Mouse (Mus musculus) midbrain, embryonic 16.5 days (tissue): ENCODE results near the gene Gm42878. TPM values are rescaled to one million over a fixed set of nuclear protein-coding genes. Genes with fewer than 3 reads are reported as not detected.

Source experiments
- ATAC-seq: fragments of 200-750 bp; cut with Nextera tagmentation; 2 replicates; pipeline ENCODE4 v1.8.0; 2017; ENCODE audit warnings: moderate TSS enrichment
- H3K27ac ChIP-seq: fragments of 300-500 bp; sonication (generic); 2 replicates; pipeline ENCODE4 v1.5.1; 2014; ENCODE audit warnings: mild to moderate bottlenecking, low read length, mixed read lengths
- H3K27me3 ChIP-seq: fragments of 300-500 bp; sonication (generic); 2 replicates; pipeline ENCODE4 v1.6.1; 2014; ENCODE audit warnings: low read depth, low read length, mixed read lengths; ENCODE audit not compliant: control insufficient read depth, insufficient read depth
- H3K36me3 ChIP-seq: fragments of 300-500 bp; sonication (generic); 2 replicates; pipeline ENCODE4 v1.6.1; 2014; ENCODE audit warnings: mild to moderate bottlenecking, low read length, moderate library complexity, mixed read lengths; ENCODE audit not compliant: control insufficient read depth, insufficient read depth
- H3K4me1 ChIP-seq: fragments of 300-500 bp; sonication (generic); 2 replicates; pipeline ENCODE4 v1.6.1; 2014; ENCODE audit warnings: mild to moderate bottlenecking, low read length, mixed read lengths; ENCODE audit not compliant: control insufficient read depth, insufficient read depth
- H3K4me2 ChIP-seq: fragments of 300-500 bp; sonication (generic); 2 replicates; pipeline ENCODE4 v1.6.1; 2014; ENCODE audit warnings: mild to moderate bottlenecking, low read length, mixed read lengths
- H3K4me3 ChIP-seq: fragments of 300-500 bp; sonication (generic); 2 replicates; pipeline ENCODE4 v1.5.1; 2014; ENCODE audit warnings: low read depth, mild to moderate bottlenecking, low read length, moderate library complexity, mixed read lengths
- H3K9ac ChIP-seq: fragments of 300-500 bp; sonication (generic); 2 replicates; pipeline ENCODE4 v1.6.1; 2014; ENCODE audit warnings: low read depth, low read length, mixed read lengths
- H3K9me3 ChIP-seq: fragments of 300-500 bp; sonication (generic); replicated peaks from 2 replicates; pipeline ENCODE4 v1.6.1; 2014; ENCODE audit warnings: mild to moderate bottlenecking, low read length, mixed read lengths; ENCODE audit not compliant: control insufficient read depth, poor library complexity, severe bottlenecking
- WGBS: fragments of 180-500 bp; shearing (Covaris S2); extraction: QIAGEN DNeasy Blood & Tissue Kit; methylation state at CpG from one replicate; pipeline ENCODE4 v1.1.7; 2014; 5-methylcytosine and 5-hydroxymethylcytosine counted together
- polyA plus RNA-seq: library from polyadenylated mRNA; unstranded; fragments of >200 nt; fragmentation: Nextera tagmentation; extraction: Ambion mirVana; gene quantifications from 2 replicates; pipeline ENCODE4 v1.2.1, GENCODE M21; 2015

Gene Gm42878
- polyA plus RNA-seq: not detected in 2 replicates

DNA sequence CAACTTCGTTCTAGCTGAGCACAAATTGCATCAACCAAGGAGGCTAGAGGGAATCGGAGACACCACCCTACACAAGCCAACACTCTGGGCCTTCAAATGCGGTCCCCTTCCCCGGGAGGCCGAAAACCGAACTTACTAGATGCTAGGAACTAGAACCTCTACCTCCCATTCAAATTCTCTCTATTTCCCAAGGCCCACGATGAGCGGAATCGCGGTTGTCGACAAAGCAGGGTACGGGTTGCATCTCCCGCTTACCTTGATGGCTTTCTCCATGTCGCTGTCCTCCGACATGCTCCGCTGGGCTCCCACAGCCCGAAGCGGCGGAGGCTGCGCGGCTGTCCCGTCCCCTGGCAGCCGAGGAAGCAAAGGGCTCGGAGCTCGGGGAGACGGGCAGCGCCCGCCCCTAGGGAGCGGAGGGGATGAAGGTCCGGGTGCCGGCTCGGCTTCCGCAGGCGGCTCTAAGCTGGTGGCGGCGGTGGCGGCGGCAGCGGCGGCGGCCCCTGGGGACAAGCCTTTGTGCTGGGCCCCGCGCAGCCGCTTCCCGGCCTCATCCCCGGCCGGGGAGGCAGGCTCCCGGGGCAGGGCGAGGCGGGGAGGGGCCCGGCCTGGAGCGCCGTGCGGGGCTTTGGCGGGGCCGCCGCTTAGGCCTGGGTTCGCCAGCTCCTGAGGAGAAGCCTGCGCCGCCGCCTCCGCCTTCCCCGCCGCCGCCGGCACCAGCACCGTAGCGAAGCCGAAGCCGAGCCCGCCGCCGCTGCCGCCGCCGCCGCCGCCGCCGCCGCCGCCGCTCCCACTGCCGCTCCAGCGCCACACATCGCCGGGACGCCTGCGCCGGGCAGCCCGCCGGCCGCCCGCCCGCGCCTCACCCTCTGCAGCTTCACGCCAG is at the start of gene Gm42878, which contains the start of gene Adam1a:
TSS of gene Gm42878 (minus strand) at position 573 of the 883 bp plus-strand sequence.
TSS of gene Adam1a (minus strand) at position 573 of the 883 bp plus-strand sequence.
- H3K9me3 ChIP-seq: no peaks in the 10 kb centered on the region
- peak within 1 kb of the TSS; percentile 93 for H3K4me2 ChIP-seq
- ATAC-seq: peak; percentile 83
- peak within 1 kb of the TSS; percentile 98 for H3K27ac ChIP-seq
- peaks cover 32% of the 10 kb centered on the region for H3K4me1 ChIP-seq
- H3K4me3 ChIP-seq: peak within 1 kb of the TSS; percentile 83
- H3K36me3 ChIP-seq: no peaks in the 10 kb centered on the region
- H3K27me3 ChIP-seq: no peaks in the 10 kb centered on the region
- H3K9ac ChIP-seq: peak within 1 kb of the TSS; percentile 92
- under 1% methylated on average over 46 of the region's 97 CpGs for WGBS

- Histone ChIP-seq H3K4me2 (peak overlapping the region; percentile 90; the same call in 1 of the 2 replicates), H3K4me1 (peaks cover 16% of the 10 kb centered on the region), H3K9me3 (no peaks in the 10 kb centered on the region), H3K9ac (no peak overlapping the region), H3K36me3 (no peaks in the 10 kb centered on the region), H3K27ac (no peak overlapping the region), H3K4me3 (no peak overlapping the region), H3K27me3 (no peaks in the 10 kb centered on the region)
- WGBS: 88% methylated on average over 6 of the region's 6 CpGs
- no peak for ATAC-seq
These were observed 49.5 kb upstream of the Gm42878 start for GRCm38 (mm10) chr5:121594714-121595313.

DNA sequence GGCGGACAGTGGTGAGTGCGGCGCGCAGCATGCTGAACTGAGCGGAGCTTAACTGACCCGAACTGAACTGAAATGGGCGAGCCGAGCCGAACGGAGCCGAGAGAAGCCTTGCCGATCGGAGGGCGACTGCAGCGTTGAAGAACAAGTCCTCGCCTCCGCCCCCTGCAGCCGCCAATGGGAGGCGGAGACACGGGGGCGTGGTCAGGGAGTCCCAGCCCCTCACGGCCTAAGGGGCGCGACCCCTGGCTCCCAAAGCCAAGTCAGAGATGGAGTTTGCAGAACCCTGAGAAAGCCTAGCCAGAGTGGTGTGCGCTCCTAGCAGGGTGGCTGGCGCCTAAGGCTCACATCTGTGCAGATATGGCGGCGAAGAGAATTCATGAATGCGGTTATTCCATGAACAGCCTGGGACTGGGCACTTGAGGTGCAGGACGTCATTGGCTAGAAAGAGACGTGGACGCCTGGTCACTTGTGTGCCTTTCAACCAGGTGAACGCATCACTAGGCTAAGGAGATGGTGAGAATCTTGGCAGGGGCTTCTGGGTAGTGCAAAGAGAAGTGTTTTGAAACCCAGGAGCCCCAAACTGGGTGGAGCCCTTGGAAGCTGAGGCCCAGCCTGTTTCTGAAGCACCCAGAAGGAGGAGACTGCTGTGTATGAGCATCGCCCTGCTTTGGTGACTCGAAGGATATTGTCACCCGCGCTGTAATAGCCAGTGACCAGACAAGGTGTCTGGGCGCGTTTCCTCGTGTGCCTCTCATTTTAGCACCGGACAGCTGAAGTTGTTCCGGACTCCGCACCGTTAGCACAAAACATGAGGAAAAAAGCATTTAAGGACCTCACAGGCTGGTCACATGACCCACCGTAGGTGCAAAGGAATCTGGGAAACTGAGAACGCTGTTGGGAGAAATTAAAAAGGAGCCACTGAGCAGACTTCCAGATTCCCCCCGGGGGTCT is 48.4 kb upstream of the Gm42878 start, which contains the start of gene Aldh2:
TSS of gene Aldh2 (minus strand) at position 374 of the 951 bp plus-strand sequence.
- Histone ChIP-seq H3K4me3 (peak within 1 kb of the TSS; percentile 71), H3K4me1 (peaks cover 16% of the 10 kb centered on the region), H3K27me3 (no peaks in the 10 kb centered on the region), H3K36me3 (no peaks in the 10 kb centered on the region), H3K4me2 (peak within 1 kb of the TSS; percentile 90), H3K9ac (peak within 1 kb of the TSS; percentile 78), H3K27ac (peak within 1 kb of the TSS; percentile 74), H3K9me3 (no peaks in the 10 kb centered on the region)
- WGBS: 2% methylated on average over 47 of the region's 47 CpGs
- ATAC-seq: peak; percentile 88

DNA sequence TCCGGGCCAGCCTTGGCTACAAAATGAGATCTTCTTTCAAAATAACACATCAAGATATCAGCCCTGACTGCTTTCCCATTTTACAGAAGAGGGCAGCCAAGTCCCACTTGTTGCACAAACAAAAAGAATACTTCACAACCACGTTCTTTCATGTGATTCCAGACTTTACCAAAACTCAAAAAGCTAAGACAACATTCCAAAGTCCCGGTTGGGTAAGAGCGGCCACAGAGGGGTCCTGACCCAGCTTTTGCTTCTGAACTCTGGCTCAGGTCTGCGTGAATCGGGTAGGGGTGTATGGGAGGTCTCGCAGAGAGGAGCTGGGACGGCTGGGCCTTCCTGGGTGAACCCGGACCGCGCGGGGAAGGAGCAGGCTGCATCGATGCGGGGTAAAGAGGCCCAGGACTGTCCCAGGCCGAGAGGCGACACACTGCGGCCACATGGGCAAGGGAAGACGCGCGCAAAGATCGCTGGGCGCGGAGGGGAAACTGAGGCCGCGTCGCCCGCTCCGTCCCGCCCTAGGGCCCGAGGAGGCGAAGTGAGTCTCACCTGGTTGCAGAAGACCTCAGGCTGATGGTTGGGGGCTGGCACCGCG is 47.6 kb upstream of the Gm42878 start:
- WGBS: 3% methylated on average over 33 of the region's 33 CpGs
- Histone ChIP-seq H3K27ac (peak overlapping the region; percentile 74; the same call in 1 of the 2 replicates), H3K4me2 (peak overlapping the region; percentile 90), H3K27me3 (no peaks in the 10 kb centered on the region), H3K4me3 (peak overlapping the region; percentile 71), H3K9ac (peak overlapping the region; percentile 78), H3K36me3 (no peaks in the 10 kb centered on the region), H3K4me1 (peaks cover 16% of the 10 kb centered on the region), H3K9me3 (no peaks in the 10 kb centered on the region)
- ATAC-seq: peak; percentile 69

- H3K9ac ChIP-seq: 0 out of 2 replicates have a peak overlapping the region, but pooled peaks have one; percentile 30
- H3K9me3 ChIP-seq: no peaks in the 10 kb centered on the region
- 66% methylated on average over 11 of the region's 11 CpGs for WGBS
These were observed 47.0 kb upstream of the Gm42878 start for GRCm38 (mm10) chr5:121592064-121592815.

DNA sequence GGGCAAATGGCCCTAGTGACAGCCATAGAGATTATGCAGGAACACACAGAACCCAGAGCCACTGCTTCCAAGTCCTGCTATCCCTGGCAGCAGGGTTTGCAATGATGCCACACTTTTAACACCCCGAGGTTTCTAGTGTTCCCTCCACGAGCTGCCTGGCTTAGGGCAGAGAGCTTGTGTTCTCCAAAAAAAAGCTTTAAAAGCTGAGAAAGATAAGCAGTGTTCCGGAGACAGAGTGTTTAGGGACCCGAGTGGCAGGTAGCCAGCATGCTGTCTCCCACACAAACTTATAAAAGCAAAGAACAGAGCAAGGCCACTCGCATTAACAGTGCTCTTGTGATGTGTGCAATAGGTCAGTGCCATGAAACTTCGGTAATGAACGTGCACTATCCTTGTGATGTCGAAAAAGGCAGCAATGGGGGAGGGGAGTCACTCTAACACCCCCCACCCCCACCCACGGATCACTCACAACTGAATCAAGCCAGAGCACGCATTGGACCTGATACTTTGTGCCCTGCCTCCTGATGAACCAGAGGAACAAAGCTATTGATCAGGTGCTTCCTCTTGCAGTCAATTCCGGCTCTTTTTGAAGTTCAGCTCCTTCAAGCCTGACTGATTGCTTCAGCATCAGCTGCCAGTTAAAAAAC is 46.3 kb upstream of the Gm42878 start:
- no peak for ATAC-seq
- 74% methylated on average over 11 of the region's 11 CpGs for WGBS

More at GRCm38 (mm10) chr5:121592064-121592815, 47.0 kb upstream of the Gm42878 start:
- Histone ChIP-seq H3K4me2 (peak overlapping the region; percentile 90), H3K4me3 (peak overlapping the region; percentile 71), H3K27ac (no peak overlapping the region), H3K27me3 (no peaks in the 10 kb centered on the region), H3K4me1 (peaks cover 16% of the 10 kb centered on the region), H3K36me3 (no peaks in the 10 kb centered on the region)
- ATAC-seq: no peak

DNA sequence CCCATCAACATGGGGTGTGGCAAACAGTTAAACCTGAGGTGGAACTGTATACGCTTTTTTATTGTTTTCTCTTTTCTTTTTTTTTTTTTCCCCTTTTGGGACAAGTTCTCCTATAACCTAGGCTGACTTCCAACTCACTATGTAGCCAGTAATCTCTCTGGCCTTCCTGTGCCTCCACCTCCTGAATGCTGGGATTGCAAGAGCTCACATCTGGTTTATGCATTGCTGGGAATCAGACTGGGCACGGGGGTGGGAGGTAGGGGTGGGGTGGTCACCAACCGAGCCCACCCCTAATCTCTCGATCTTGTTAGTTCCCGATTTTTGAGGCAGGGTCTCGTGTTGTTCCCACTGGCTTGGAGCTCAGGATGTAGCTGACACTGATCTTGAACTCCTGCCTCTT is 44.6 kb upstream of the Gm42878 start:
- 88% methylated on average over 6 of the region's 6 CpGs for WGBS
- ATAC-seq: no peak
- Histone ChIP-seq H3K36me3 (no peaks in the 10 kb centered on the region), H3K27me3 (no peaks in the 10 kb centered on the region), H3K9me3 (no peaks in the 10 kb centered on the region), H3K9ac (no peak overlapping the region), H3K4me3 (no peak overlapping the region), H3K4me2 (no peak overlapping the region), H3K4me1 (peaks cover 16% of the 10 kb centered on the region), H3K27ac (no peak overlapping the region)

More for the DNA sequence above, 46.3 kb upstream of the Gm42878 start:
- H3K4me2 ChIP-seq: no peak overlapping the region; the same call in 1 of the 2 replicates
- no peak overlapping the region for H3K4me3 ChIP-seq
- H3K36me3 ChIP-seq: no peaks in the 10 kb centered on the region
- peaks cover 16% of the 10 kb centered on the region for H3K4me1 ChIP-seq
- no peaks in the 10 kb centered on the region for H3K27me3 ChIP-seq
- no peaks in the 10 kb centered on the region for H3K9me3 ChIP-seq
- H3K9ac ChIP-seq: 0 out of 2 replicates have a peak overlapping the region, but pooled peaks have one; percentile 30
- H3K27ac ChIP-seq: no peak overlapping the region
